Mouse (Mus musculus): ENCODE data around the gene Tmem222. TPM values are rescaled to one million over a fixed set of nuclear protein-coding genes. Genes with fewer than 3 reads are reported as not detected.

The Tmem222 gene
- polyA plus RNA-seq, 1 experiment from 2014 or later: 88.1 TPM

DNA sequence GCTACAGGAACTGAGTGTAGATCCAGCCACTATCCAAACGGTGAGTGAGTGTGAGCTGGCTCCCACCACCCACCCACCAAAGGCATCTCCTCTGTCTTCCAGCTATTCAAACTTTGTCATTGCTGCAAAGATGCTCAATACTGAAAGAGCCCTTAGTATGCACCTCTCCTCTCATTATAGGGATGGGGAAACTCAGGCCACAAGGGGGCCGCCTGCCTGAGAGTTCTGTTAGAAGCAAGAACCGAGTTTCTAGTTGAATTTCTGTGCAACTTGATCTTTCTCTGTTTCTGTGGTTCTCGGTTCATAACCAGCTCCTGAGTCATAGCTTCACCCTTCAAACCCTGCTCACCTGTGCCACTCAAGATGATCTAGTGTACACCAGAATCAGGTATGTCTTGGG is 25.5 kb downstream of the Tmem222 start:
- Histone ChIP-seq H3K36me3 (ENCODE audit: insufficient read depth) (no peaks in the 10 kb centered on the region), H3K27me3 (ENCODE audit: insufficient read depth, low read length) (peaks cover 46% of the 10 kb centered on the region), H3K27ac (ENCODE audit: low read depth) (no peak overlapping the region), H3K4me1 (ENCODE audit: insufficient read depth) (no peaks in the 10 kb centered on the region), H3K9ac (no peak overlapping the region), H3K9me3 (ENCODE audit: low read depth, low read length) (no peaks in the 10 kb centered on the region), H3K4me2 (no peak overlapping the region), H3K4me3 (ENCODE audit: low read depth, low read length) (no peak overlapping the region)
- DNase-seq (peak; percentile 61), ATAC-seq (ENCODE audit: insufficient read depth) (no peak)
- 32% methylated on average over 4 of the region's 4 CpGs for WGBS
- TF ChIP-seq CTCF (IDR thresholded peaks at IDR 0.05; ENCODE audit: low read depth): peak; percentile 37

- 3% methylated on average over 31 of the region's 31 CpGs for WGBS
- ATAC-seq (ENCODE audit: insufficient read depth) (no peak), DNase-seq (peak; percentile 24)
- no peak for TF ChIP-seq CTCF (IDR thresholded peaks at IDR 0.05; ENCODE audit: low read depth)
- Histone ChIP-seq H3K9me3 (ENCODE audit: low read depth, low read length) (no peaks in the 10 kb centered on the region), H3K27ac (ENCODE audit: low read depth) (no peak overlapping the region), H3K9ac (peak overlapping the region; percentile 33), H3K27me3 (ENCODE audit: insufficient read depth, low read length) (peaks cover 49% of the 10 kb centered on the region), H3K4me1 (ENCODE audit: insufficient read depth) (no peaks in the 10 kb centered on the region), H3K36me3 (ENCODE audit: insufficient read depth) (no peaks in the 10 kb centered on the region), H3K4me3 (ENCODE audit: low read depth, low read length) (peak overlapping the region; percentile 37), H3K4me2 (peak overlapping the region; percentile 67)
Measured at GRCm38 (mm10) chr4:133251214-133251613, 26.4 kb downstream of the Tmem222 start.

GRCm38 (mm10) chr4:133250609-133251008 is 27.0 kb downstream of the Tmem222 start:
- Histone ChIP-seq H3K4me1 (ENCODE audit: insufficient read depth) (no peaks in the 10 kb centered on the region), H3K27me3 (ENCODE audit: insufficient read depth, low read length) (peaks cover 46% of the 10 kb centered on the region), H3K9ac (peak overlapping the region; percentile 33; the same call in 1 of the 2 replicates), H3K4me3 (ENCODE audit: low read depth, low read length) (peak overlapping the region; percentile 37), H3K36me3 (ENCODE audit: insufficient read depth) (no peaks in the 10 kb centered on the region), H3K4me2 (peak overlapping the region; percentile 67), H3K27ac (ENCODE audit: low read depth) (no peak overlapping the region), H3K9me3 (ENCODE audit: low read depth, low read length) (no peaks in the 10 kb centered on the region)
- 3% methylated on average over 22 of the region's 22 CpGs for WGBS
- peak; percentile 89 for TF ChIP-seq CTCF (IDR thresholded peaks at IDR 0.05; ENCODE audit: low read depth)
- no peak for ATAC-seq (ENCODE audit: insufficient read depth)
- peak; percentile 82 for DNase-seq

DNA sequence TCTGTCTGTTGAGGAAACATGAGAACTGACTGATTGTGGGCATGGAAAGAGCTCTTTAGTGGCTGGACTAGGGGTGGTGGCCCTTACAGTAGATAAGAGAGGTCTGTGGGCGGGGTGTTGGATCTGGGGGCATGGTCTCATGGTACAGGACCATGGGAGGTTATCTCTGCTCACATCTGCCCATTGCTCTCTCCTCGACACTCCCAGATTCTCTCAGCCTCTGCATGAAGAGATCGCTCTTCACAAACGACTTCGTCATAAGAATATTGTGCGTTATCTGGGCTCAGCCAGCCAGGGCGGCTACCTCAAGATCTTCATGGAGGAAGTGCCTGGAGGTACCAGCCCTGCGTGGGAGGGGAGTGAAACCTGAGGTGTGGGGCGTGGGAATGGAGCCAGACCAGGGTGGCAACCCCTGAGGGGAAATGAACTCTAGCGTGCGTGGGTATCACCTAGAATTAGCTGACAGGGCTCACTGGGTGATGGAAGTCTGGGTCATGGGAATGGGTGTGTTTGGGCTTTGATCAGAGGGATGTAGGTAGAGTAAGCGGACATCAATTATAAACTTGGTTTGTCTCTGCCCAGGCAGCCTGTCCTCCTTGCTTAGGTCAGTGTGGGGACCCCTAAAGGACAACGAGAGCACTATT is 29.7 kb downstream of the Tmem222 start:
- DNase-seq: no peak
- ATAC-seq (ENCODE audit: insufficient read depth): no peak
- H3K4me1 ChIP-seq (ENCODE audit: insufficient read depth): no peaks in the 10 kb centered on the region
- no peak overlapping the region for H3K9ac ChIP-seq
- H3K27me3 ChIP-seq (ENCODE audit: insufficient read depth, low read length): peaks cover 50% of the 10 kb centered on the region
- H3K36me3 ChIP-seq (ENCODE audit: insufficient read depth): no peaks in the 10 kb centered on the region
- no peak overlapping the region for H3K4me2 ChIP-seq
- WGBS: 59% methylated on average over 13 of the region's 13 CpGs
- no peak overlapping the region for H3K27ac ChIP-seq (ENCODE audit: low read depth)
- no peak for TF ChIP-seq CTCF (IDR thresholded peaks at IDR 0.05; ENCODE audit: low read depth)
- H3K9me3 ChIP-seq (ENCODE audit: low read depth, low read length): no peaks in the 10 kb centered on the region
- no peak overlapping the region for H3K4me3 ChIP-seq (ENCODE audit: low read depth, low read length)

GRCm38 (mm10) chr4:133247072-133247471 is 30.5 kb downstream of the Tmem222 start:
- Histone ChIP-seq H3K9ac (no peak overlapping the region), H3K4me1 (ENCODE audit: insufficient read depth) (no peaks in the 10 kb centered on the region), H3K27me3 (ENCODE audit: insufficient read depth, low read length) (peaks cover 50% of the 10 kb centered on the region), H3K4me2 (no peak overlapping the region), H3K9me3 (ENCODE audit: low read depth, low read length) (no peaks in the 10 kb centered on the region), H3K36me3 (ENCODE audit: insufficient read depth) (no peaks in the 10 kb centered on the region), H3K27ac (ENCODE audit: low read depth) (no peak overlapping the region), H3K4me3 (ENCODE audit: low read depth, low read length) (no peak overlapping the region)
- DNase-seq (peak; percentile 54), ATAC-seq (ENCODE audit: insufficient read depth) (no peak)
- TF ChIP-seq CTCF (IDR thresholded peaks at IDR 0.05; ENCODE audit: low read depth): no peak
- WGBS: 18% methylated on average over 15 of the region's 15 CpGs

DNA sequence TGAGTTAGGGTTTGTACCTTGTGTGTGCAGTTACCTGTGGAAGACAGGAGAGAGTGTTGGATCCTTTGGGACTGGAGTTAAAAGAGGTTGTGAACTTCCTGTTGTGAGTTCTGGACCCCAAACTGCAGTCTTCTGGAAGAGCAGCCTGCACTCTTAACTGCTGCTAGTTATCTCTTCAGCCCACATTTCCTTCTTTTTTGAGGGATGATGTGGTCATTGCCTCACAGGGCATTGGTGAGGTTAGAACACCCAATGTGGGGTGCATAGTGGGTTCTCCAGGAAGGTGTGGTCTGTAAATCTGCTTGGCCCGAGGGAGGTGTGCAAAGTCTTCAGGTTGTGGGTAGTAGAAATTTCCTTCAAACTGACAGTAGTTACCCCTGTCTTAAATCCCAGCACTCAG is 33.3 kb downstream of the Tmem222 start:
- H3K36me3 ChIP-seq (ENCODE audit: insufficient read depth): no peaks in the 10 kb centered on the region
- H3K4me1 ChIP-seq (ENCODE audit: insufficient read depth): peaks cover 4% of the 10 kb centered on the region; the same call in 1 of the 2 replicates
- H3K27me3 ChIP-seq (ENCODE audit: insufficient read depth, low read length): peaks cover 26% of the 10 kb centered on the region
- no peak overlapping the region for H3K9ac ChIP-seq
- H3K27ac ChIP-seq (ENCODE audit: low read depth): no peak overlapping the region
- 89% methylated on average over 1 of the region's 1 CpGs for WGBS
- H3K4me2 ChIP-seq: no peak overlapping the region
- no peak overlapping the region for H3K4me3 ChIP-seq (ENCODE audit: low read depth, low read length)
- no peak for TF ChIP-seq CTCF (IDR thresholded peaks at IDR 0.05; ENCODE audit: low read depth)
- ATAC-seq (ENCODE audit: insufficient read depth): no peak
- no peak for DNase-seq
- no peaks in the 10 kb centered on the region; the same call in 1 of the 2 replicates for H3K9me3 ChIP-seq (ENCODE audit: low read depth, low read length)

GRCm38 (mm10) chr4:133243538-133243937 is 34.1 kb downstream of the Tmem222 start:
- Histone ChIP-seq H3K4me1 (ENCODE audit: insufficient read depth) (peaks cover 4% of the 10 kb centered on the region; the same call in 1 of the 2 replicates), H3K36me3 (ENCODE audit: insufficient read depth) (no peaks in the 10 kb centered on the region), H3K27ac (ENCODE audit: low read depth) (no peak overlapping the region), H3K9me3 (ENCODE audit: low read depth, low read length) (no peaks in the 10 kb centered on the region; the same call in 1 of the 2 replicates), H3K27me3 (ENCODE audit: insufficient read depth, low read length) (peaks cover 26% of the 10 kb centered on the region), H3K4me3 (ENCODE audit: low read depth, low read length) (no peak overlapping the region), H3K9ac (no peak overlapping the region), H3K4me2 (no peak overlapping the region)
- DNase-seq (peak; percentile 47), ATAC-seq (ENCODE audit: insufficient read depth) (no peak)
- TF ChIP-seq CTCF (IDR thresholded peaks at IDR 0.05; ENCODE audit: low read depth): no peak
- 22% methylated on average over 13 of the region's 13 CpGs for WGBS

Data from lung, embryonic 14.5 days (tissue).